Mouse (Mus musculus) ES-CJ7 (cell line): ENCODE results near the gene Taf11.

Experiments used
- DNase-seq: peaks from one replicate; pipeline ENCODE4 v3.0.0; 2011; ENCODE audit warnings: low read depth, low spot score

The Taf11 gene

DNA sequence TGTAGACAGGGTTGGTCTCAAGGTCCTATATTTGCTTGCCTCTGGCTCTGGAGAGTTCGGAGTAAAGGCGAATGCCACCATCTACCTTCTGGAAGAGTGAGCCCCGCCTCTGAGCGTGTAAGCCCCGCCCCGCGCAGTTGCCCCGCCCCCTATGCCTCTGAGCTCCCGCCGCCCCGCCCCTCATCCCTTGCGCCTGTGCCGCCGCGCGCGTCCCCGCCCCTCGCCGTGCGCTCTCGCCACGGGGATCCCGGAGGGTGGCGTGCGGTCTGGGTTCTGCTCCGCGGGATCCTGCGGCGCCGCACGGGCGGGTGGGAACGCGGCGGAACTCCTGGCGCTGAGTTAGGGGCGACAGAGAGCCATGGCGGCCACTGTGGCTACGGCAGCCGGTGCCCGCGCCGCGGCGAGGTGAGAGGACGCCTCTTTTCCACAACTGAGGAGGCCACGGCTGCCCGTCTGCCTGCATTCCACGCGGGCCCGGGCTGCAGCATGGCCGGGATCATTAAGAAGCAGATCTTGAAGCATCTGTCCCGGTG is 53.3 kb downstream of the Taf11 start, which contains the start of gene Uhrf1bp1:
TSS of gene Uhrf1bp1 (plus strand) at position 177 of the 533 bp plus-strand sequence.
- DNase-seq: peak; percentile 81
